Mouse (Mus musculus): Measurements from ENCODE around the gene Arl15.

- TF ChIP-seq CTCF (IDR thresholded peaks at IDR 0.05; ENCODE audit: low read depth) (no peak), EP300 (IDR thresholded peaks at IDR 0.05; ENCODE audit: low read depth) (no peak)
Observed at GRCm38 (mm10) chr13:113875724-113876123, 81.4 kb downstream of the Arl15 start.
